Mouse (Mus musculus) WW6 (cell line): ENCODE results near the gene Ston1.

Experiments
- DNase-seq: peaks from one replicate; pipeline ENCODE4 v3.0.0-alpha.2; 2013; ENCODE audit warnings: low read depth, low spot score

The Ston1 gene

DNA sequence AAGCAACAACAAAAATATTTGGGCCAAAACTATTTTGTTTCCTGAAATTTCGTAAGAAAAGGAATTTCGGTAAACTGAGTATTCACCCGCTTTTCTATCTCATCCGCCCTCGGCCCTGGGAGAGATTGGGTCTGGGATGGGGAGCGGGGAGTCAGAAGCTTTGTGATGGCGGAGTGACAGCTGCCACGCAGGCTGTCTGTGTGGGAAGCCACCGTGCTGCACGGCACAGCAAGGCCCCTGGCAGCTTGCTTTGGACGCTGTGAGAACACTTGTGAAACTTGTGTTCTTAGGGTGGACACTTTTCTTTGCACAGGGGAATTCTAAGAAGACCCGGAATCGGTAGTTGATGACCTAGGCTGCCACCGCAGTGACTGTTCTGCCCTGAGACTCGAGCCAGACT lies 10.1 kb upstream of the Ston1 start:
- DNase-seq, result no peak

DNA sequence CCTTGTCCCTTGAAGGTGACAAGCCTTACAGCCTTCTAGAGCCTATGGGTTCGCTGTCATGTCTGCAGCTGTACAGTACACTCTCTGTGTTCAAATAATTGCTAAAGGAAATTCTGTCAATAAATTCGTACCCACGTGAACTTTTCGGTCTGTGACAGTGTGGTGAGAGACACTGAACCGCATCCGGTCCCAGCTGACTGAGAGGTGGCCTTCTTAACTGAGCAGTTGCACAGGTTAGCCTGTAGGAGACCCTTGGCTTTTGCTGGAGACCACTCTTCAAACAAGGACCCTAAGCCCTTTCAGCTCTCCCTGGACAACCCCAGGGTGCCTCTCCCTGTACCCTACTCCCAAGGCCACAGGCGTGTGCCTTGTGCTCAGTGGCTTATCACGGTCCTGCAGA lies 9.3 kb upstream of the Ston1 start:
- no peak for DNase-seq

DNA sequence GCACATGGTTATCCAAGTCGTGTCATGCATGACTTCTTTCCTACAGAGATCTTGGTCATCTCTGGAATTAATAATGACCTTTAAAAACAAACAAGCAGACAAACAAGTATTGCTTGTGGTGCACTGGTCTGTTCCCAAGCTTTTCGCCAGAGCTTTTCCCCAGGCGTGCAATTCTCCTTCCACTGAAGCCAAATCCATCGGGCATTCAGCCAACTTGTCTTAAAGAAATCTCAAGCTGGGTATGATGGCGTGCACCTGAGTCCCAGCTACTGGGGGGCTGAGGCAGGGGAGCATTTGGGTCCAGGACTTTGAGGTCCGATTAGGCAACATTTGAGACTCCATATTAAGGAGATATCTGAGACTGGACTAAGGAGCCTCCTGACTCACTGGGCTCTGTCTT lies 7.2 kb upstream of the Ston1 start:
- no peak for DNase-seq

DNA sequence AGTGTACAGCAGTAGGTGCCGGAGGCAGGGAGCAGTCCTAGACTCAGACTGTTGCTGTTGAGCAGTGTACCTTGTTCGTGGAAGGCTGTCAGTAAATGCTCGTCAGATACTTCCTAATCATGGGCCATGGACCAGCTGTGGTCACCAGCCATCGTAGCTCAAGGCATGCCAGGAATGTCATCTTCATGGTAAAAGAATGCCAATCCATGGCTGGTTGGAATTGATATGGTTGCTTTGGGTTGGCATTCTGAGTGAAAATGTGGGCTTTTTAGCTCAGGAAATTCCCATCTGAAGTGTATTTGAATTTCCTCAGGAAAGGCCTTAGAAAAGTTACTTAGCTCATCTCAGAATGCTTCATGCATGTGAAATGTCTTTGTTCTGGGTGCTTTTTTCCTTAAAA lies 2.4 kb upstream of the Ston1 start:
- DNase-seq, result no peak

DNA sequence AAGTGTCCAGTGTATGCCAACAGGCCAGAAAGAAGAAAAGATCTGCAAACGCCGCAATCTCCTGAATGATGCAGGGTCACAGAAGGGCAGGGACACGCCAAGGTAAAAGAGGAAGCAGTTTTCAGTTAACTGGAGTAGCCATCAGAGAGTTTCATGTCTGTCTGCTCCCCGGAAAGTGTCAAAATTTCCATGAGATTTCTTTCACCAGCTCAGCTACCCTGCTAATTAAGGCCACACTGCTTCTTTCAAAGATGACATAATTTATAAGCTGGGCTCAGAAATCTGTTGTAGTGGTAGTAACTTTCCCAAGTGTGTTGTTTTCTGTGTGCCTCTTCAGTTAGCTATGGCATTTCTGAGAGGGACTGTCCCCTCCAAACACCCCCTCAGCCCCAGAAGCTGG lies 1.4 kb upstream of the Ston1 start:
- no peak for DNase-seq

DNA sequence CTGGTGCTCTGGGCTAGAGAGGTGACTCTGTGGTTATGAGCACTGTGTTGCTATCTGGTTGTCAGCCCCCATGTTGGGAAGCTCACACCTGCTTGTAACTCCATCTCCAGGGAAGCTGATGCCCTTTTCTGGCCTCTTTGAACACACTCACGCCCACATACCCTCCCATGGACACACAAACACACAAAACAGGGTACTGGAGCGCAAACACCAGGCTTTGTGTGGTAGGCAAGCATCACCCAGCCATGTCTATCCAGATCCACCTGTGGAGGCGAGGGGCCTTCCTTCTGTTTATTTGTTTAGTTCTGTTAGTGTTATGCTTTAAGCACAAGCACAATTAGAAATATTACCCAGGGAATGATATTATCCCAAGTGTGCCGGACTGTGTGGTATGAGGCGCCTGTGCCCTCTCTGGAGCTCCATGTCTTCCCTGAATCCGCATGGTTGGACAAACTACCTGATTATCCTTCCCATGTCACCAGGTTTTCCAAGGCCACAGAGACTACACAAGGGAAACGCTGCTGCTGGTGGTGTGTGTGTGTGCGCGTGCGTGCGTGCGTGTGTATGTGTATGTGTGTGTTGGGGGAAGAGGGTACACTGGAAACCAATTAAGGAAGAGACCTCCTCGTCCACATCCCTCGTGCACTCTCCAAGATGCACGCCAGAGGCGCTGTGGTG lies 801 bp upstream of the Ston1 start:
- no peak for DNase-seq

DNA sequence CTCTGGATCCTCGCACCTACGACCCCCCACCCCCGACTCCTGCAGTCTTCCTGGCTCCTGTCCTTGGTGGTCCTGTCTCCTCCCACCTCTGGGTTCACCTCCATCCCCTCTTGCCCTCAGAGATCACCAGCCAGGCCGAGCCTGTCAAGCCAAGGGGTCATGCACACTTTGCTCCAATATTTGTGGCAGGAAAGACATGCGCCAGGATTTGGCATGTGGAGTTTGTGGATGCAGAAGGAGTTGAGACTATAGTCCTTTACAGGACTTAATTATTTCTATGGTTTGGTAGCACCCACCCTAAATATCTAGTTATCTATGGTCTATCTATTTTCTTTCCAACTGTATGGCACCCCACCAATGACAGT lies 554 bp downstream of the Ston1 start:
- DNase-seq, result no peak

DNA sequence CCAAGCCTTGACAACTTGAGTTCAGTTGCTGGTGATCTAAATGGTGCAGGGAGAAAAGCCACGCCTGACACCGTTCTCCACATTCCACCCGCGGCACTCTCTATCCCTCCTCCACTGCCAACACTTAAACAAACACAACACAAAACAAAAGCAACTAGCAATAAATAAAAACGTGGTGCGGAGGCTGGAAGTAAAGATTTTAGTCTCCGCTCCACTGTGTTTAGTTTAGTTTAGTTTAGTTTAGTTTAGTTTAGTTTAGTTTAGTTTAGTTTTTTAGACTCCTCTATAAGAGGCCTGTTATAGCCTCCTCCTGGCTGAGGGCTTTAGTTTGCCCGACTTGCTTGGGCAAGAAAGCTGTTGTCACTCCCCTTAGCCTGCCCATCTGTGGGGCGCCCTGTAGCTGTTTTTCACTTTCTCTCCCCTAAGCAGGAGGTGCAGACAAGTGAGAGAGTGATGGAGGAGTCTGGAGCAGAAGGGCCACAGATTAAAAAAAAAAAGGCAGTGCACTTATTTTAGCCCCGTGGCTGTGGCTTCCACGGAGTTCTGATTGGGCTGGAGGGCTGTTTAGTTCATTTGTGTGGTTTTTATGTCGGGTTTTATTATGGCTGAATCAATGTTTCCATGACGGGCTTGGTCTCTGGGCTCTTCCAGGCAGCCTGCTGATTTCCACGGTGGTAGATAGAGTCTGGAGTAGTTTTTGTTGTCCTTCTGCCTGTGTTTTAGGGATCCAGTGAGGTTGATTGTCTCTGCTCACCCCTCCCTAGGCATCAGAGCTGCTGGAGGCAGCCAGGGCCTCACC lies 1.3 kb downstream of the Ston1 start:
- no peak for DNase-seq

DNA sequence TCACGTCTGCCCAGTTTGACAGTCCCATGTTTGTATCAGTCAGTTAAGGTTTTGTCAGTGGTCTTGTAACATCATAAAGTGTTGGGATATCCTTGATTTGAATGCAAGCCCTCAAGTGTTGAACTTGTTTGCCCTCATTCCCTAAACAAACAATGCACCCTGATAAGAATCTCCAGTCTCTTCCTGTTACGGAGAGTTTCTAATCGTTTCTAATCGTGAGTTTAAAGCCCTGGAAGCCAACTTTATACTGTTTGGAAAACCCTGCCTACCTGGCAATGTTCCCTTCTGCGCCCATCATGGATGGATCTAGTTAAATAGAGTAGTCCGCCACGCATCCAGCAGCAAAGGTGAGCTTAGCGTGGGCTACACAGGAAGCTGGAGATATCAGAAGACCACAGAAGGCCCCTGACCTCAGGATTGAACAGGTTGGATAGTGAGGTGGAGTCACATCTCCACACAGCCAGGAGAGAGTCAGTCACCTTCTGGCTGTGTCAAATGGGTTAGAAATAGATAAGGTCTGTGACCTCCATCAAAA lies 3.1 kb downstream of the Ston1 start:
- DNase-seq, result no peak

DNA sequence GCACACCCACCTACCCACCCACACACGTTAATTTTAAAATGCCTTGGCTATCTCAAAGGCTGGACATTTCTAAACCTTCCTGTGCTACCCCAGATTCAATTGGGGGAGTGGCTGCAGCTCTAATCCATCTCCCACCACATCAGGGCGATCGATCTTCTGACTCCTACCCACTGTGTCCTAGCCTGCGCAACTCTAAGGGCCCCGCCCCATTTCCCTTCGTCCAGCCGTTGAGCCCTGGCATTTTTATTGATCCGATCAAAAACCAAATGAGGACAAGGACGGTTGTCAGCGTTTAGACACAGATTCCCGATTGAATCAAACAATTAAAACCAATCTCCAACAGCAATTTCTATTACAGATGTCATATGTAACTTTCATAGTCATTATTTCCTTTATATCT lies 6.5 kb downstream of the Ston1 start:
- no peak for DNase-seq

DNA sequence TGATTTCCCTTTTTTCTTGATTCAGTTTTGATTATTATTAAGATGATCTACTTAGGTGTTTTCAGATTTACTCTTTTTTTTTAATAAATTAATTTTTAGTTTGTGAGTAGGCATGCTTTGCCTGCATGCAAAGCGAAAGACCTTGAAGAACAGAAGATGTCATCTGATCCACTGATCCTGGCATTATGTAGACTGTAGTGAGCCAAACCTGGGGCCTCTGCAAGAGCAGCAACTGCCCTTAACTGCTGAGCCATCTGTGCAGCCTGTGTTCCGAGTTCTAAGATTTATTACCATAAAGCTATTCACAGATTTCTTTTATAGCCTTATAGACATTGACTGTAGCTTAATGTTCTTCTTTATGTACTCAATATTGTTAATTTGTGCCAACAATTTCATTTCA lies 8.6 kb downstream of the Ston1 start:
- no peak for DNase-seq

DNA sequence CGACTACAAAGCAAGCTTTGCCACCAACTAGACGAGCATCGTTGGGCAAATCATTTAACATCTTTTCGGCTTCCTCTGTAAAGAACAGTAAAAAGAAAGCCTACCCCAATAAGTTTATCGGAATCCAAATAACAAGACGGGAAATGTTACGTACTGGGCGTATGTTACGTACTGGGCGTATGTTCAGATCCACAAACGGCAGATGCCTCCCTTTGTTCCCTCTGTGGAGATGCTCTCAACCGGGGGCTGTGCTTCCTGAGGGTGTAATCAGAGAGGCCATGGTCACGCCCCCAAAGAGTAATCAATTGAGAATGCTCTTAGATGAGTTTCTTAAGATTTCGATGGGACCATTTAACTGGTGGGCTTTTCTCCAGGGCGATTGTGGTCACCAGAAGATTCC lies 11.9 kb downstream of the Ston1 start:
- no peak for DNase-seq

DNA sequence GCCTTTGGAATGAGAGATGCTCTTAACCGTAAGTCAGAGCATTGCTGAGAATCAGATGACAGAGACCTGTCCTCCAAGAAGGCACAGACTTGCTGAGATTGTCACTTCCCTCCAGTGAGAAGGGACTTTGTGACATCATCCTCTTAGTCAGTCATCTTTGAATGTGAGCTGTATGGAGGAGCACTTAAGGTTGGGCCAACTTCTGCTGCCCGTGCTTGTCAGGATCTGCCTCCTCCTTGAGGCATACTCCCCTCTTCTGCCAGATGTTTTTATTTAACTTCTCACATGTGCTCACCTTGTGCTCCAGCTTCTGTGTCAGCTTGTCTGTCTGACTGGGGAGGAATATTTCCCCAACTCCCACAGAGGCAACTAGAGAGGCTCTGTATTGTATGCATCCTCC lies 13.6 kb downstream of the Ston1 start:
- DNase-seq, result no peak

DNA sequence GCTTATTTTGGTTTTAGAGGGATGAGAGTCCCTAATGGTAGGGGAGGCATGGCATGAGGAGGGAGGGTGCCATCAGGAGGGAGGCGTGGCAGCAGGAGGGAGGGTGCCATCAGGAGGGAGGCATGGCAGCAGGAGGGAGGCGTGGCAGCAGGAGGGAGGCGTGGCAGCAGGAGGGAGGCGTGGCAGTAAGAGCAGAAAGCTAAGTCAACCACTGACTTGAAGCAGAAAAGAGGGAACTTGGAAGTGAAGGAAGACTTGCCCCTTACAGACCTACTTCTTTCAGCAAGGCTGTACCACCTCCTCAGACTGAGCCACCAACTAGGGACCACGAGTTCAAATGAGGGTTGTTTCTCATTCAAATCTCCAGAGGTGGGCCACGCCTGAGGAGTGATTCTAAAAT lies 15.7 kb downstream of the Ston1 start:
- no peak for DNase-seq

DNA sequence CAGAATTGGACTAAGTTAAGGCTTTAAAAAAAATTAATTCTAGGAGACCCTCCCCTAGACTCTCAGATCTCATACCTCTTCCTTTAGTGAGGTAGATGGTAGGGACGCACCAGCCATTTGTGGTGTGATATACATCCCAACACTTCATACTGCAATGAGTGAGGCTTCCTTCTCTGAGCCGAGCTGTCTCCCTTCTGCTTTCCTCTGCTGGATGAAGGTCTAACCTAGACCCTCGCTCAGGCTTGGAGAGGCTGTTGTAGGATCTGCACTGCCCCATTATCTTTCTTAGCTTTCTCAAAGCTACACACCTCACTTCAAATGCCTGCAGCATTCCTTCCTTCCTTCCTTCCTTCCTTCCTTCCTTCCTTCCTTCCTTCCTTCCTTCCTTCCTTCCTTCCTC lies 16.2 kb downstream of the Ston1 start:
- DNase-seq, result no peak

DNA sequence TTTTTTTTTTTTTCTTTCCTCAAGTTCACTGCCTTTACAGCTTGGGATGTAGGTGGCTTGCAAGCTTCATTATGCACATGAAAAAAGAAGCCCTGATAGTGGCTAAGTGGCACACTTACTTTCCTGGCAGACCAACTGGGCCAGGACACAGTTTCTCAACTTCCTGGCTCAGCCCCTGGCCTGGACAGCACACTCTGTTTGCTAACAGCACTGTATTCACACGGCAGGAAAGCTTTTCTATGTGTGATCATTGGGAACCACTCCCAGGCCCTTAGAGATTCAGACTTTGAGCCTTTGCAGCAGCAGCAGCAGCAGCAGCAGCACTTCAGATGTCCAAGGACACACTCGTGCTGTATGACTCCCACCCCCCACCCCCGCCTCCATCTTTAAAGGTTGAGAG lies 16.8 kb downstream of the Ston1 start:
- no peak for DNase-seq

DNA sequence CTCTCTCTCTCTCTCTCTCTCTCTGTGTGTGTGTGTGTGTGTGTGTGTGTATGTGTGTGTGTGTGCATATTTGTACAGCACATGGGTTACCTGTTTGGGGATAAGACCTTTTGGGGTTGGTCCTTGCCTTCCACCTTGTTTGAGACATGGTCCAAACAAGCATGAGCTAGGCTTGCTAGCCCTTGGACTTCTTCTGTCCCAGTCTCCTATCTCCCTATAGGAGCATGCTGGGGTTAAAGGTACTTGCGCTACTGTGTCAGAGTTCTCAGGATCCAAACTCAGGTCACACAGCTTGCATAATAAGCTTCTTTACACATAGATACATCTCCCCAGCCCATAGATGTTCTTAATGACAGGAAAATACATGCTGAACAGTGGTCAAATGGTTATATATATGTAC lies 17.2 kb downstream of the Ston1 start:
- DNase-seq, result no peak

DNA sequence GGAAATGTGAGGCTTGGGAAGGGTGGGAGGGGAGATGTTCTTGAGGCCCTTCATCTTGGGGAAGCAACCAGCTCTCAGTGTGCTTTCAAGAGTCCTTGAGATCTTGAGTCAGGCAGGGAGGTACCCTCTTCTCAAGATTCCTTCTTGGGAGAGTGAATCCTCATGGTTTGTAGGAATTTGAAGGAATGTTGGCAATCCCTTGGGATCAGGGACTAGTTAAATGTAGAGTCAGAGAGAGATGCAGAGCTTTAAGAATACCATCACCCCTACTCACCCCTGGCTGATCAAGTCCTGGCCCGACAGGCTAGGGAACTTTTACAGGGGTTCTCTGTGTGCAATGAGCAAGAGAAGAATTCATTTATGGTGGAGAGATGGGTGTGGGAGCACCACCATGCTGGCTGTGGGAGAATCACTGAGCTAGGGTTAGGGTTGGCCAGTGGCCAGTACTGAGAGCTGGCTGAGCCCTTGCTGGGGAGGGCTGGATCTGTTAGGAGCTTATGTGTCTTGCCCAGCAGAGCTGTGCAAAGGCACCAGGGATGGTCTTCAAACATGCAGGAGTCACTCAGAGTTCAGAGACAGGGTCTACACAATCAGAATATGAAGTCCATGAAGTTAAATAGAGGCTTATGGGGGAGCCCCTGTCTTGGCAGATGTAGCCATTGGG lies 18.1 kb downstream of the Ston1 start:
- no peak for DNase-seq

DNA sequence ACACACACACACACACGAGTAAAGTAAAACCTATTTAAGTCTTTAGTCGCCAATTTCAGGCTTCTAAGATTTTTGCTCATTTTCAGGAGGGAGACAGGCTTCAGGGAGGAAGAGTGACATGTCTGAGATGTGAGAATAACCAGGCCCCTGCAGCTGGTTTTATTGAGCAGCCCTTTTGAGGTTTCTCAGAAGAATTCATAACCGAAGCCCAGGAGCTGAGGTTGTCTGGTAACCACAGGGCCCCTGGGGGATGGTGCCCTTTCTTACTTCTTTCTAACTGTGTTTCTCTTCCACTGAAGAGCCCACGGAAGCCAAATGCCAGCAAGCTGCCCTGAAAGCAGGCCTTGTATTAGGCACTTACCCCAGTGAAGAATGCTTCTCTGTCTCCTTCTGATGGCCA lies 23.5 kb downstream of the Ston1 start:
- DNase-seq, result no peak

DNA sequence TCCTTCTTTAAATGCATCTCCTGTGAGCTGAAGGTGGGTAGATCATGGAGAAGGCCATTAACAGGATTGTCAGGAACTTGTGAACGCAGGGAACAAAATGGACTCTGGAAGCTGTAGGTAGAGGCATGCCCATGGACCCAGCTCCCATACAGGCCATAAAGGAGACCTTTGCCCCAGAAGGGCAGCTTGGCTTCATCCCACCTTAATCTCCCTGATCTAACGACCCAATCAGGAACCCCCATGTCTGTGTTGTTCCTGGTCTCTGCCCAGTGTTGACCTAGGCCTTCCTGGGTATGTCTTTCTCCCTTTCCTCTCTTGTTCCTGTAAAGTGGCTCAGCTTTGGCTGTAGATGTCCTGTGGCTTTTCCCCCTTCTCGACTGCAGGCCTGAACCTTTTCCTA lies 23.9 kb downstream of the Ston1 start:
- DNase-seq, result no peak

DNA sequence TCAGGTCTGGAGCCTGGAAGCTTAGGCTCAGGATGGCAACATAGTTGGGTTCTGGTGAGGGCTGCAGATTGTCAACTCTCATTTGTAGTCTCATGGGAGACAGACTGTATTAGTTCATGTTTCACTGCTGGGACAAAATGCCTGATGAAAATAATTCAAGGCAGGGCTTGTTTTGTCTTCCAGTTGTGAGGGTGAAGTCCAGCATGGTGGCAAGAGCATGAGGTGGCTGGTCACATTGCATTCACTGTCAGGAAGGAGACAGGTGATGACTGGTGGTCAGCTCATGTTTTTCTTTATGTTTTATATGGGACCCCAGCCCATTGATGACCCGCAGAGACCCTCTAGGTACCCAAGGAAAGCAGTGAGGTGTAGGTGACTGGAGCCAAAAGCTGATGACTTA lies 25.2 kb downstream of the Ston1 start:
- no peak for DNase-seq

DNA sequence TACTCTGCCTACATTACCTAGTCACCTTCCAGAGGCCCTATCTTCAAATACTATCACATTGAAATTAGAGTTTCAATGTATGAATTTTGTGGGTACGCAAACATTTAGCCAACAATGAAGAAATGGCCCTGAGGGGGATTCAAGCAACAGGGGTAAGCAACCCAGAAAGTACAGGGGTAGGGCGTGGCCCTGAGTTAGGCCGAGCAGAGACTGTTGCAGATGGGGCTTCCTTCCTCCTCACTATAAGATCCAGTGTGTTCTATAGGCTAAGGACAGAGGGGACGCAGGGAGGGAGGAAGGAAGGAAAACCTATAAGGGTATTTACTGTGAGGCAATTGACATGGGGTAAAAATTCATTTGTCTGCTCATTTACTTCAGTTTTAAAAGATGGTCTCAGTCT lies 26.9 kb downstream of the Ston1 start:
- DNase-seq, result no peak

DNA sequence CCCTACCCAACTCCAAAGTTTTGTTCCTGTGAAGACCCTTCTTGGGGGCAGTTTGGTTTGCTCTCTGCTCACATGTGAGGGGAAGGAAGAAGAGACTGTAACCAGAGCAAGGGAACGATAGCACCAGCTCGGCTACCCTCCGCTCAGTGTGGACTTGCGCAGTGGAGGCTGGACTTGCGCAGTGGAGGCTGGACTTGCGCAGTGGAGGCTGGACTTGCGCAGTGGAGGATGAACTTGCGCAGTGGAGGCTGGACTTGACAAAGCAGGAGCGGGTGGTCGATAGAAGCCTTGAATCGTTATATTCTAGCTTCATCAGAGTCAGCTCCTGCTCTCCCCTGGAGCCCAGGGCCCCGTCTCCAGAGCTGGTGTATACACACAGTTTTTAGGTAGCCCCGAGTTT lies 27.9 kb downstream of the Ston1 start:
- DNase-seq, result no peak
